Mouse (Mus musculus) activated CD4-positive, CD25-positive, alpha-beta regulatory T cell (primary cell): ENCODE measurements around the gene Orai3. TPM values are rescaled to one million over a fixed set of nuclear protein-coding genes. Genes with fewer than 3 reads are reported as not detected.

Experiments used
- polyA plus RNA-seq, 2 experiments: library from polyadenylated mRNA; unstranded; fragments of 100-300 nt; shearing (Covaris generic); gene quantifications; one replicate each; pipeline ENCODE4 v1.2.1; 2017

Orai3 gene
- 10 to 100 TPM; 22.3 to 32.9 TPM for polyA plus RNA-seq

DNA sequence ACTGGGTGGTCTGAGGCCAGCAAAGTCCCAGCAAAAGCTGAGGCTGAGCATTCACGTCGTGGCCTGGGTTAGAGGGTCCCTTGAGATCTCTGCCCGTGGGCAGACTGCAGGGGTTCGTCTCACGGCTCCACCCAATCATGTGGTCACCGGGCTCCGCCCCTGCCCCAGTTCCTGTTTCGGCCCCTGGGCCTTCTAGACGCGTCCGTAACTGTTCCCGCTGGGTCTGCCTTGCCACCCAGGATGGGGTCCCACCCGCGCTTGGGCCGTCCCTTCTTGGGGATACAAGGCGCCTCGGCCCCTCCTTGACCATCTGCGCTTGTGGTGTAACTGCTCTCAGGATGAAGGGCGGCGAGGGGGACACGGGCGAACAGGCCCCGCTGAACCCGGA is at the start of gene Orai3:
Gene Orai3, plus strand, starts transcription at position 165 of the 388 bp plus-strand sequence.

DNA sequence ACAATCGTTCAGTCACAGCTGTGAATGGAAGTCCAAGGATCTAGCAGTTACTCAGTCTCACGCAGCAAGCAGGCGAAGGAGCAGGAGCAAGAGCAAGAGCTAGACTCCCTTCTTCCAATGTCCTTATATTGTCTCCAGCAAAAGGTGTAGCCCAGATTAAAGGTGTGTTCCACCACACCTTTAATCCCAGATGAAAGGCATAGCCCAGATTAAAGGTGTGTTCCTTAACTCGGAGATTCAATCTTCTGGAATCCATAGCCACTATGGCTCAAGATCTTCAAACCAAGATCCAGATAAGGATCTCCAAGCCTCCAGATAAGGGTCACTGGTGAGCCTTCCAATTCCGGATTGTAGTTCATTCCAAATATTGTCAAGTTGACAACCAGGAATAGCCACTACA is 37.5 kb upstream of the Orai3 start, which contains the start of gene Ctf2:
Gene Ctf2, minus strand, starts transcription at position 101 of the 400 bp plus-strand sequence.

DNA sequence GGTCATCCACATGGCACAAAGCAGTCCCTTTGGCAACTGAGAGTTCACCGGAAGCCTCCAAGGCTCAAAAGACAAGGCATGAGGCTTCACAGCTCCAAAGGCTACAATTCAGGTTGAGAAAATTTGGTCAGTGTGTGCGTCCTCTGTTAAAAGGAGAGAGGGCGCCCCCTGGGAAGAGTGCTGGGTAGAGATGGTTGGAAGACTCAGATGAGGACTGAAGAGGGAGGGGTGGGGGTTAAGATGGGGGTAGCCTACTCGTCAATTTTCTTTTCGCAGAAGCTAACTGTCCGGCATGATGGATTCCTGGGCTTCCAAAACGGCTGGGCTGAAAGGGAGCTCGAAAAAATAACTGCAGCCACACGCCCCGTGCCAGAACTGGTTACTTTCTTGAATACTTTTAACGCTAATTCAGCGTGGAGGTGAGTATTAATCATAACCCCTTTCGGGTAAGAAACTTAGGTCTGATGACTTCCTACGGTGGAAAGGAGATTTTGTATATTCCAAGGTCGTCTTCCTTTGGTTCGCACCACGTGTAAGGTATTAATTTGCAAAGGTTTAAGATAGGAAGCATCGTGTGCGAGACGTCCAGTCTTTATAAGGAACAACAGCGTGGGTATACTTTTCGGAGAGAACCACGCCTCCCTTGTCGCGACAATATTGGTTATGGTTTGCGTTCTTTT is 25.1 kb upstream of the Orai3 start, which contains the start of gene Fbxl19:
Gene Fbxl19, plus strand, starts transcription at position 178 of the 680 bp plus-strand sequence.

DNA sequence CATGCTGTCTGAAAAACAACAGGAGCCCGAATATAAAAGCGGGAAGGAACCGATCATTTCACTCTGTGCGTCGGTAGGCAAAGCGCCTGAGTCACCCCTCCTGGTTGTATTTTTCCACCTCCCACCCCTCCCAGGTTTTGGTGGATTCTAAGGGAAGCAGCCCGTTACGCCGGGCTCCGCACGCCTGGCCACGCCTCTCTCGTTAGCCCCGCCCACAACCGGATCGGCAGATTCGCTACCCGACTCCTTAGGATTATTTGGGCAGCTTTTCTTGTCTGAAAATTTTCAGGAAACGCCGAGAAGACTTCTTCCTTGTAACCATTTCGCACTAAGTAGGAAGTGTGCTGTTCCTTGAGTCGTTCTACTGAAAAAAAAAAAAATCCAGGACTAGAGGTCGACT is 6.8 kb downstream of the Orai3 start, which contains the start of gene Setd1a:
Gene Setd1a, plus strand, starts transcription at position 245 of the 400 bp plus-strand sequence.

DNA sequence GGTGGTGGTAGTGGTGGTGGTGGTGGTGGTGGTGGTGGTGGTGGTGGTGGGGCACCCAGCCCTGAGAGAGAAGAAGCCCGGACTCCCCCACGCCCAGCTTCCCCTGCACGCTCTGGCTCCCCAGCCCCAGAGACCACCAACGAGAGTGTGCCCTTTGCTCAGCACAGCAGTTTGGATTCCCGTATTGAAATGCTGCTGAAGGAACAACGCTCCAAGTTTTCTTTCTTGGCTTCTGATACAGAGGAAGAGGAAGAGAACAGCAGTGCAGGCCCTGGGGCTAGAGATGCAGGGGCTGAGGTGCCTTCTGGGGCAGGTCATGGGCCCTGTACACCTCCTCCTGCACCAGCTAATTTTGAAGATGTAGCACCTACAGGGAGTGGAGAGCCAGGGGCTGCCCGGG is 15.7 kb downstream of the Orai3 start, which contains the start of gene Gm49388:
Gene Gm49388, plus strand, starts transcription at position 301 of the 400 bp plus-strand sequence.

DNA sequence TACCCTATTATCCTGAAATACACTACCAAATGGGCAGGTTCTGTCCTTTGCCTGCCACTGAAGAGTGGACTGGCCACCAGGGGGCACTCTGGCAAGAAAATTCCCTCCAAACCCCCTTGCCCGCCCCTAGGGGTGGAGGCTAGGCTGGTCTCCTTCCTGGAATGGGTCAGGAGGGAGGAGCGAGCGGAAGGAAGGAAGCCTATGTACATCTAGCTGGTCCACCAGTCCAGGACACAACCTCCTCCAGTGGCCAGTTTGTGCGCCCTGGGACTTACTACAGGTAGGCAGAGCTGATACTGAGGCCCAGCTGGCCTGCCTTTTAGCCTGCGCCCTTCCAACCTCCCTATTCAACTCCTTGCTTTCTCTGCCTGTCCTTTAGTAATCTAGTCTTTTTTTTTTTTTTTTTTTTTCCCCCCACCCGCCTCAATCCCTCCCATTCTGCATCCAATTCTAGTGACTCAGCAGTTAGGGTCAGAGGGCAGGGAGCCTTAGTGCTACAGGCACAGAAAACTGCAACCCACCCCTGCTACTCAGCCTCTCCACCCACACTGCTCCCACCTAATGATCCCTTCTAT is 30.9 kb downstream of the Orai3 start, which contains the start of gene Hsd3b7:
Gene Hsd3b7, plus strand, starts transcription at position 170 of the 575 bp plus-strand sequence.

DNA sequence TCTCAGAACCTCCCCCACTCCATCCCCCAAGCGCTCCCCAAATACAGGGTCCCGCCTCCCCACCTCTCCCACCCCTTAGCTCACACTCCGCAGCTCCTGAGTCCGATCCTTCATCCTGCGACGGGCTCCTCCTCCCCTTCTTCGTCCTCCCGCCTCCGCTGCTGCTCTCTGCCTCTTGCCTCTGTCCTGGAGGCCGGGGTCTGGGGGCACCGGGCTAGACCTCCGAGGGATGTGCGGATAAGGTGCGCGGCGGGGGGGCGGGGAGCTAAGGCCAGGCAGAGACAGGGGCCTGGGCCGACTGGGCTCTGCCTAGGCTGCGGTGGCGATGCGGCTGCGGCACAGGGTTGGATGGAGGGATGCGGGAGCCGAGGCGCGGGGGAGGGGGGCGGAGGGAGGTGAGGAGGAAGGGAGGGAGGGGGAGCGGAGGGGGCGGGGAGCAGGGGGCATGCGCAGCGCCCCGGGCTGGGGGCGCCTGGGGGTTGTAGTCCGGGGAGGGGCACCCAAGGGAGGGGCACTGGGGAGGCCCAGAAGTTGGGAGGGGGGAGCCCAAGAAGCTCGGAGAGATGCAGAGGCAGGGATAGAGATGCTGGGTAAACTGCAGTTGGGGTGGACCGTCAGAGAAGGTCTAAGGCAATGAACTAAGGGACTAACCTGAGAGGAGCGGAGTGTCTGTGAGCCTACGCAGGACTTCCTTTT is 54.7 kb downstream of the Orai3 start, which contains the start of the genes Stx4a and Stx1b:
Gene Stx4a, plus strand, starts transcription at position 119 of the 696 bp plus-strand sequence.
Gene Stx1b, minus strand, starts transcription at position 374 of the 696 bp plus-strand sequence.

Other genes with a start within 250 kb of the Orai3 start
- 10 to 100 TPM; 12.1 to 19.3 TPM for gene Tmem265, start 208.4 kb upstream of the Orai3 start, polyA plus RNA-seq
- 100 to 1,000 TPM; 109 to 114 TPM for gene Phkg2, start 196.5 kb upstream of the Orai3 start, polyA plus RNA-seq
- 1 to 10 TPM in 1 of 2 experiments, under 1 TPM in 1; 0.23 to 1.2 TPM for gene Ccdc189, start 181.2 kb upstream of the Orai3 start, polyA plus RNA-seq
- 100 to 1,000 TPM in 1 of 2 experiments, 10 to 100 TPM in 1; 62.0 to 103 TPM for gene Rnf40, start 181.0 kb upstream of the Orai3 start, polyA plus RNA-seq
- under 1 TPM; 0.49 to 0.92 TPM for gene Zfp629, start 154.0 kb upstream of the Orai3 start, polyA plus RNA-seq
- gene Bcl7c, start 60.9 kb upstream of the Orai3 start, polyA plus RNA-seq: 10 to 100 TPM; 71.9 to 74.6 TPM
- gene Ctf1, start 57.1 kb upstream of the Orai3 start, polyA plus RNA-seq: not detected
- not detected for gene Ctf2, start 37.6 kb upstream of the Orai3 start, polyA plus RNA-seq
- gene Fbxl19, start 25.3 kb upstream of the Orai3 start, polyA plus RNA-seq: 1 to 10 TPM in 1 of 2 experiments, under 1 TPM in 1; 0.74 to 1.4 TPM
- 1 to 10 TPM; 4.1 to 4.4 TPM for gene Setd1a, start 6.9 kb downstream of the Orai3 start, polyA plus RNA-seq
- gene Gm49388, start 15.8 kb downstream of the Orai3 start, polyA plus RNA-seq: not detected
- 1 to 10 TPM; 1.5 to 6.4 TPM for gene Hsd3b7, start 30.8 kb downstream of the Orai3 start, polyA plus RNA-seq
- gene Stx4a, start 54.5 kb downstream of the Orai3 start, polyA plus RNA-seq: 100 to 1,000 TPM; 114 to 120 TPM
- not detected for gene Stx1b, start 54.7 kb downstream of the Orai3 start, polyA plus RNA-seq
- 10 to 100 TPM; 18.2 to 41.6 TPM for gene Zfp646, start 106.4 kb downstream of the Orai3 start, polyA plus RNA-seq
- gene Zfp668, start 107.0 kb downstream of the Orai3 start, polyA plus RNA-seq: 10 to 100 TPM; 17.6 to 20.2 TPM
- under 1 TPM in 1 of 2 experiments, not detected in 1; 0.30 TPM for gene Prss53, start 121.2 kb downstream of the Orai3 start, polyA plus RNA-seq
- gene Gm21974, start 125.6 kb downstream of the Orai3 start, polyA plus RNA-seq: not detected
- 10 to 100 TPM; 19.6 to 26.5 TPM for gene Vkorc1, start 125.8 kb downstream of the Orai3 start, polyA plus RNA-seq
- 10 to 100 TPM; 58.4 to 67.7 TPM for gene Bckdk, start 134.3 kb downstream of the Orai3 start, polyA plus RNA-seq
- gene Kat8, start 142.7 kb downstream of the Orai3 start, polyA plus RNA-seq: 10 to 100 TPM; 38.6 to 42.8 TPM
- under 1 TPM in 1 of 2 experiments, not detected in 1; 0.23 TPM for gene Prss8, start 160.3 kb downstream of the Orai3 start, polyA plus RNA-seq
- 1 to 10 TPM; 2.3 to 3.3 TPM for gene Prss36, start 176.9 kb downstream of the Orai3 start, polyA plus RNA-seq
- gene Fus, start 197.6 kb downstream of the Orai3 start, polyA plus RNA-seq: 100 to 1,000 TPM; 116 to 146 TPM
- gene Pycard, start 224.1 kb downstream of the Orai3 start, polyA plus RNA-seq: 100 to 1,000 TPM; 420 to 581 TPM
- gene Trim72, start 234.1 kb downstream of the Orai3 start, polyA plus RNA-seq: under 1 TPM in 1 of 2 experiments, not detected in 1; 0.16 TPM